Mouse (Mus musculus) forebrain, postnatal 0 days (tissue): Measurements from ENCODE around the gene Olfr1201. TPM values are rescaled to one million over a fixed set of nuclear protein-coding genes. Genes with fewer than 3 reads are reported as not detected.

ENCODE experiments used
- ATAC-seq: fragments of 200-750 bp; cut with Nextera tagmentation; 2 replicates; pipeline ENCODE4 v1.8.0; 2017; ENCODE audit warnings: mild to moderate bottlenecking, moderate library complexity
- DNase-seq: peaks from one replicate; pipeline ENCODE4 v3.0.0-alpha.2; 2015
- H3K27ac ChIP-seq: fragments of 300-500 bp; sonication (generic); 2 replicates; pipeline ENCODE4 v1.5.1; 2014; ENCODE audit warnings: low read depth, mild to moderate bottlenecking, antibody characterized with exemption, low read length, moderate library complexity, mixed read lengths
- H3K27me3 ChIP-seq: fragments of 300-500 bp; sonication (generic); 2 replicates; pipeline ENCODE4 v1.6.1; 2014; ENCODE audit warnings: mild to moderate bottlenecking, low read length, mixed read lengths; ENCODE audit not compliant: insufficient read depth
- H3K36me3 ChIP-seq: fragments of 300-500 bp; sonication (generic); 2 replicates; pipeline ENCODE4 v1.6.1; 2014; ENCODE audit warnings: mild to moderate bottlenecking, moderate library complexity; ENCODE audit not compliant: insufficient read depth
- H3K4me1 ChIP-seq: fragments of 300-500 bp; sonication (generic); 2 replicates; pipeline ENCODE4 v1.6.1; 2014; ENCODE audit warnings: antibody characterized with exemption; ENCODE audit not compliant: insufficient read depth
- H3K4me2 ChIP-seq: fragments of 300-500 bp; sonication (generic); 2 replicates; pipeline ENCODE4 v1.6.1; 2014; ENCODE audit warnings: low read depth, mild to moderate bottlenecking, moderate library complexity
- H3K4me3 ChIP-seq: fragments of 300-500 bp; sonication (generic); 2 replicates; pipeline ENCODE4 v1.5.1; 2014; ENCODE audit warnings: low read depth, low read length, mixed read lengths
- H3K9ac ChIP-seq: fragments of 300-500 bp; sonication (generic); 2 replicates; pipeline ENCODE4 v1.6.1; 2014; ENCODE audit warnings: mild to moderate bottlenecking
- H3K9me3 ChIP-seq: fragments of 300-500 bp; sonication (generic); 2 replicates; pipeline ENCODE4 v1.6.1; 2016; ENCODE audit warnings: low read length
- CTCF ChIP-seq: sonication (generic); IDR thresholded peaks from 2 replicates; pipeline ENCODE4 v1.5.1; 2016; ENCODE audit warnings: antibody characterized with exemption, control low read depth, low read depth
- WGBS: fragments of 180-500 bp; shearing (Covaris S2); extraction: QIAGEN DNeasy Blood & Tissue Kit; methylation state at CpG from one replicate; pipeline ENCODE4 v1.1.7; 2014; 5-methylcytosine and 5-hydroxymethylcytosine counted together
- polyA plus RNA-seq: library from polyadenylated mRNA; unstranded; fragments of >200 nt; fragmentation: Nextera tagmentation; extraction: Ambion mirVana; gene quantifications from 2 replicates; pipeline ENCODE4 v1.2.1, GENCODE M21; 2015
- total RNA-seq: library from RNA; depleted of rRNA; stranded (reverse); fragments of >200 nt; gene quantifications from 2 replicates; pipeline ENCODE4 v1.2.3, GENCODE M21; 2014; rRNA removed

Gene Olfr1201
- total and polyA plus RNA-seq, 2 experiments from 2014 or later = not detected

- H3K9me3 ChIP-seq = no peaks in the 10 kb centered on the region
- no peak overlapping the region for H3K9ac ChIP-seq
- H3K4me3 ChIP-seq = no peak overlapping the region
- H3K27me3 ChIP-seq = no peaks in the 10 kb centered on the region
- H3K36me3 ChIP-seq = no peaks in the 10 kb centered on the region
- no peak for TF ChIP-seq CTCF
- no peaks in the 10 kb centered on the region for H3K4me1 ChIP-seq
- WGBS = 86% methylated on average over 2 of the region's 2 CpGs
- no peak overlapping the region for H3K27ac ChIP-seq
- no peak overlapping the region for H3K4me2 ChIP-seq
- DNase-seq (no peak), ATAC-seq (no peak)
These were observed 45.6 kb downstream of the Olfr1201 start for GRCm38 (mm10) chr2:88838477-88838876.

Other genes with a start within 250 kb of the Olfr1201 start
- not detected in 2 replicates for gene Olfr1188, start 236.1 kb upstream of the Olfr1201 start, total RNA-seq
- gene Olfr1188, start 236.1 kb upstream of the Olfr1201 start, polyA plus RNA-seq = not detected in 2 replicates
- 0.19 TPM in 1 of 2 replicates, not detected in the other for gene Olfr1189, start 206.6 kb upstream of the Olfr1201 start, total RNA-seq
- gene Olfr1189, start 206.6 kb upstream of the Olfr1201 start, polyA plus RNA-seq = not detected in 2 replicates
- not detected in 2 replicates for gene Olfr1191-ps1, start 152.5 kb upstream of the Olfr1201 start, total RNA-seq
- not detected in 2 replicates for gene Olfr1191-ps1, start 152.5 kb upstream of the Olfr1201 start, polyA plus RNA-seq
- gene Olfr1192-ps1, start 144.5 kb upstream of the Olfr1201 start, total RNA-seq = not detected in 2 replicates
- not detected in 2 replicates for gene Olfr1192-ps1, start 144.5 kb upstream of the Olfr1201 start, polyA plus RNA-seq
- gene Olfr1193, start 117.4 kb upstream of the Olfr1201 start, total RNA-seq = not detected in 2 replicates
- gene Olfr1193, start 117.4 kb upstream of the Olfr1201 start, polyA plus RNA-seq = not detected in 2 replicates
- not detected in 2 replicates for gene Olfr1195, start 103.8 kb upstream of the Olfr1201 start, total RNA-seq
- gene Olfr1195, start 103.8 kb upstream of the Olfr1201 start, polyA plus RNA-seq = not detected in 2 replicates
- gene Olfr1196, start 88.4 kb upstream of the Olfr1201 start, total RNA-seq = not detected in 2 replicates
- gene Olfr1196, start 88.4 kb upstream of the Olfr1201 start, polyA plus RNA-seq = not detected in 2 replicates
- gene Olfr1197, start 60.7 kb upstream of the Olfr1201 start, total RNA-seq = not detected in 2 replicates
- not detected in 2 replicates for gene Olfr1197, start 60.7 kb upstream of the Olfr1201 start, polyA plus RNA-seq
- gene Olfr1198, start 41.7 kb upstream of the Olfr1201 start, total RNA-seq = not detected in 2 replicates
- gene Olfr1198, start 41.7 kb upstream of the Olfr1201 start, polyA plus RNA-seq = not detected in 2 replicates
- not detected in 2 replicates for gene Olfr1199, start 32.6 kb upstream of the Olfr1201 start, total RNA-seq
- gene Olfr1199, start 32.6 kb upstream of the Olfr1201 start, polyA plus RNA-seq = not detected in 2 replicates
- gene Olfr1200, start 22.5 kb upstream of the Olfr1201 start, total RNA-seq = not detected in 2 replicates
- not detected in 2 replicates for gene Olfr1200, start 22.5 kb upstream of the Olfr1201 start, polyA plus RNA-seq
- gene Olfr1202, start 21.5 kb downstream of the Olfr1201 start, total RNA-seq = not detected in 2 replicates
- gene Olfr1202, start 21.5 kb downstream of the Olfr1201 start, polyA plus RNA-seq = not detected in 2 replicates
- not detected in 2 replicates for gene Olfr1205, start 36.7 kb downstream of the Olfr1201 start, total RNA-seq
- gene Olfr1205, start 36.7 kb downstream of the Olfr1201 start, polyA plus RNA-seq = not detected in 2 replicates
- not detected in 2 replicates for gene Olfr1204, start 56.3 kb downstream of the Olfr1201 start, total RNA-seq
- gene Olfr1204, start 56.3 kb downstream of the Olfr1201 start, polyA plus RNA-seq = not detected in 2 replicates
- not detected in 2 replicates for gene Olfr1206, start 70.2 kb downstream of the Olfr1201 start, total RNA-seq
- gene Olfr1206, start 70.2 kb downstream of the Olfr1201 start, polyA plus RNA-seq = not detected in 2 replicates
- gene Olfr1208, start 109.3 kb downstream of the Olfr1201 start, total RNA-seq = not detected in 2 replicates
- not detected in 2 replicates for gene Olfr1208, start 109.3 kb downstream of the Olfr1201 start, polyA plus RNA-seq
- not detected in 2 replicates for gene Olfr1209, start 122.1 kb downstream of the Olfr1201 start, total RNA-seq
- gene Olfr1209, start 122.1 kb downstream of the Olfr1201 start, polyA plus RNA-seq = not detected in 2 replicates
- not detected in 2 replicates for gene Olfr1211, start 145.1 kb downstream of the Olfr1201 start, total RNA-seq
- not detected in 2 replicates for gene Olfr1211, start 145.1 kb downstream of the Olfr1201 start, polyA plus RNA-seq
- gene Olfr1212, start 160.9 kb downstream of the Olfr1201 start, total RNA-seq = not detected in 2 replicates
- not detected in 2 replicates for gene Olfr1212, start 160.9 kb downstream of the Olfr1201 start, polyA plus RNA-seq
- not detected in 2 replicates for gene Gm13762, start 187.2 kb downstream of the Olfr1201 start, total RNA-seq
- gene Gm13762, start 187.2 kb downstream of the Olfr1201 start, polyA plus RNA-seq = not detected in 2 replicates
- not detected in 2 replicates for gene Olfr1214, start 199.6 kb downstream of the Olfr1201 start, total RNA-seq
- not detected in 2 replicates for gene Olfr1214, start 199.6 kb downstream of the Olfr1201 start, polyA plus RNA-seq
- gene Olfr1215, start 213.9 kb downstream of the Olfr1201 start, total RNA-seq = not detected in 2 replicates
- gene Olfr1215, start 213.9 kb downstream of the Olfr1201 start, polyA plus RNA-seq = not detected in 2 replicates
- not detected in 2 replicates for gene Olfr1216, start 225.3 kb downstream of the Olfr1201 start, total RNA-seq
- not detected in 2 replicates for gene Olfr1216, start 225.3 kb downstream of the Olfr1201 start, polyA plus RNA-seq
- not detected in 2 replicates for gene Olfr1217, start 239.0 kb downstream of the Olfr1201 start, total RNA-seq
- gene Olfr1217, start 239.0 kb downstream of the Olfr1201 start, polyA plus RNA-seq = not detected in 2 replicates